Mouse (Mus musculus) liver, adult 2 months (tissue): ENCODE measurements around the gene Itga2b. TPM values are rescaled to one million over a fixed set of nuclear protein-coding genes. Genes with fewer than 3 reads are reported as not detected.

ENCODE experiments used
- DNase-seq: peaks from one replicate; pipeline ENCODE4 v3.0.0-alpha.2; 2011; ENCODE audit warnings: low read depth, low spot score; ENCODE audit errors: extremely low read depth
- H3K27ac ChIP-seq: fragments of 200-500 bp; replicated peaks from 2 replicates; pipeline ENCODE4 v1.5.1; 2012; ENCODE audit warnings: low read depth, mild to moderate bottlenecking, control low read depth, inconsistent platforms, low read length; ENCODE audit not compliant: insufficient read depth
- H3K27me3 ChIP-seq: fragments of 200-500 bp; 2 replicates; pipeline ENCODE4 v1.6.1; 2012; ENCODE audit warnings: mild to moderate bottlenecking, moderate library complexity, low read length, inconsistent platforms; ENCODE audit not compliant: control insufficient read depth, insufficient read depth
- H3K36me3 ChIP-seq: fragments of 200-500 bp; 2 replicates; pipeline ENCODE4 v1.6.1; 2012; ENCODE audit warnings: low read length, inconsistent platforms; ENCODE audit not compliant: control insufficient read depth, insufficient read depth
- H3K4me1 ChIP-seq: fragments of 200-500 bp; 2 replicates; pipeline ENCODE4 v1.6.1; 2011; ENCODE audit warnings: low read length; ENCODE audit not compliant: control insufficient read depth, insufficient read depth
- H3K4me3 ChIP-seq: fragments of 200-500 bp; 2 replicates; pipeline ENCODE4 v1.5.1; 2011; ENCODE audit warnings: low read depth, mild to moderate bottlenecking, control low read depth, low read length, moderate library complexity; ENCODE audit not compliant: insufficient read depth
- H3K79me2 ChIP-seq: fragments of 200-500 bp; 2 replicates; pipeline ENCODE4 v1.6.1; 2012; ENCODE audit warnings: inconsistent platforms, mild to moderate bottlenecking, low read length, moderate library complexity; ENCODE audit not compliant: control insufficient read depth, insufficient read depth
- H3K9ac ChIP-seq: fragments of 200-500 bp; 2 replicates; pipeline ENCODE4 v1.6.1; 2012; ENCODE audit warnings: low read depth, mild to moderate bottlenecking, control low read depth, inconsistent platforms, low read length
- CTCF ChIP-seq: fragments of 200-500 bp; IDR thresholded peaks from 2 replicates; pipeline ENCODE4 v1.5.1; 2011; ENCODE audit warnings: low read depth, low read length, control low read depth
- POLR2A ChIP-seq: fragments of 200-500 bp; IDR thresholded peaks from 2 replicates; pipeline ENCODE4 v1.6.1; 2011; ENCODE audit warnings: low read length, control low read depth; ENCODE audit not compliant: insufficient read depth; ENCODE audit errors: extremely low read depth
- WGBS: fragments of 180-500 bp; shearing (Covaris S2); methylation state at CpG from one replicate; pipeline ENCODE4 v1.1.7; 2018; 5-methylcytosine and 5-hydroxymethylcytosine counted together
- polyA plus RNA-seq: library from polyadenylated mRNA; depleted of rRNA; stranded (reverse); fragments of >200 nt; gene quantifications from 2 replicates; pipeline ENCODE4 v1.2.3, GENCODE M21; 2012
- total RNA-seq: library from RNA; depleted of rRNA; stranded (reverse); fragments of >200 nt; gene quantifications from 2 replicates; pipeline ENCODE4 v1.2.3, GENCODE M21; 2014

Gene Itga2b
- total and polyA plus RNA-seq, 2 experiments, result 1.6 to 7.1 TPM

DNA sequence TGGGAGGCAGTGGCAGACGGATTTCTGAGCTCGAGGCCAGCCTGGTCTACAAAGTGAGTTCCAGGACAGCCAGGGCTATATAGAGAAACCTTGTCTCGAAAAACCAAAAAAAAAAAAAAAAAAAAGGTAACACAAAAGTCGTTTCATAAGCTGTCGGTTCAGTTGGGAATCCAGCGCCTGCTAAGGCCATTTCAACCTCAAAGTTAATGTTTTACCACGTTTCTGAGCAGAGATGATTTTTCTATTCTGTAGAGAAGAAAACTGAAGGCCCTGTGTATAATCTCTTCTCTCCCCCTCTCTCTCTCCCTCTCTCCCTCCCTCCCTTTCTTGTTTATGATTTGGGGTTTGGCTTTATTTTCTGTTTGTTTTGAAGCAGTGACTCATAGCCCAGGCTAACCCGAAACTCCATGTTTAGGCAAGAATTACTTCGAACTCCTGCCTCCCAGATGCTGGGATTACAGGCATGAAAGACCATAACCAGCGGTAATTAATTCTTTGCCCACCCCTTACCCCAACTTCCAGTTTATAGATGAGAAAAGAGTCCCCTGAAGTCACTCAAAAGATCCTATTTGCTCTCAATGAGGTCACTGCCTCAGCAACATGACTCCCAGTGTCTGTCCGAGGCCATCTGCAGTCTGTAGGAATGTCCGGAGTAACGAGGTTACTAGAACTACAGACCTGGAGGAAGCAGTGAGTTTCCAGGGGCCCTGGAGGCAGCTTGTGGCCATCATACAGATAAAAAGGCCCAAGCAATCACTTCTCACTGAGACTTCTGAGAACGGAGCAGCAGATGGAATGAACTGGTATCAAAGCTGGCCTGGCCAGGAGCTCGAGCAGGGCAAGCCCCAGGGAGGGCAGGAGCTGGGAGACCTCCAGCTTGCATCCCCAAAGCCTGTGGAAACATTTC is 60.8 kb downstream of the Itga2b start:
- Histone ChIP-seq H3K9ac (peak overlapping the region; percentile 53), H3K27me3 (no peaks in the 10 kb centered on the region), H3K36me3 (peaks cover under 1% of the 10 kb centered on the region; the same call in 1 of the 2 replicates), H3K4me1 (peaks cover 23% of the 10 kb centered on the region), H3K27ac (peak overlapping the region; percentile 88), H3K79me2 (peaks cover 7% of the 10 kb centered on the region; the same call in 1 of the 2 replicates), H3K4me3 (0 out of 2 replicates have a peak overlapping the region, but pooled peaks have one; percentile 7)
- peak; percentile 81 for DNase-seq
- WGBS, result 13% methylated on average over 15 of the region's 15 CpGs
- TF ChIP-seq CTCF (no peak), POLR2A (no peak)

GRCm38 (mm10) chr11:102408344-102408876 is 61.5 kb downstream of the Itga2b start:
- Histone ChIP-seq H3K4me1 (peaks cover 26% of the 10 kb centered on the region), H3K9ac (peak overlapping the region; percentile 89), H3K27me3 (no peaks in the 10 kb centered on the region), H3K27ac (peak overlapping the region; percentile 99), H3K4me3 (peak overlapping the region; percentile 84; the same call in 1 of the 2 replicates), H3K79me2 (peaks cover 7% of the 10 kb centered on the region; the same call in 1 of the 2 replicates), H3K36me3 (peaks cover 4% of the 10 kb centered on the region; the same call in 1 of the 2 replicates)
- TF ChIP-seq POLR2A (peak; percentile 82), CTCF (no peak)
- under 1% methylated on average over 32 of the region's 32 CpGs for WGBS
- DNase-seq, result peak; percentile 98

DNA sequence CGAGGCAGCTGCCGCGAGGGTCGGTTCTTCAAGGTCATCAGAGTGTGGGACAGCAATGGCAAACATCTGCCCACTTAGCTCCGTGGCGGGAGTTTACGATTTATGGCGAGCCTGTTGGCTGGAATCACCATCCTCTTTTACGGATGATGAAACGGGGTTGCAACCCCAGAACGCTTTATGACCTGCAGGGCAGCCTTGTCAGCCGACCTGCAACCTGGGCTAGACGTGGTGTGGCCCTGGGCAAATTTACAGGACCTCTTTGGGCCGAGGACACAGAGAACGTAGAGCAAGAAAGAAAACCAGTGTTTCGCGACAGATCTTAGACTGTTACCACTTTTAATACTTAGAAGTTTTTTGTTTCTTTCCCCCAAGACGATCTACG is 62.1 kb downstream of the Itga2b start, which contains the start of gene Slc25a39:
Gene Slc25a39, minus strand, starts transcription at position 113 of the 382 bp plus-strand sequence.
- H3K4me3 ChIP-seq, result peak within 1 kb of the TSS; percentile 90
- TF ChIP-seq CTCF, result no peak
- no peak for TF ChIP-seq POLR2A

DNA sequence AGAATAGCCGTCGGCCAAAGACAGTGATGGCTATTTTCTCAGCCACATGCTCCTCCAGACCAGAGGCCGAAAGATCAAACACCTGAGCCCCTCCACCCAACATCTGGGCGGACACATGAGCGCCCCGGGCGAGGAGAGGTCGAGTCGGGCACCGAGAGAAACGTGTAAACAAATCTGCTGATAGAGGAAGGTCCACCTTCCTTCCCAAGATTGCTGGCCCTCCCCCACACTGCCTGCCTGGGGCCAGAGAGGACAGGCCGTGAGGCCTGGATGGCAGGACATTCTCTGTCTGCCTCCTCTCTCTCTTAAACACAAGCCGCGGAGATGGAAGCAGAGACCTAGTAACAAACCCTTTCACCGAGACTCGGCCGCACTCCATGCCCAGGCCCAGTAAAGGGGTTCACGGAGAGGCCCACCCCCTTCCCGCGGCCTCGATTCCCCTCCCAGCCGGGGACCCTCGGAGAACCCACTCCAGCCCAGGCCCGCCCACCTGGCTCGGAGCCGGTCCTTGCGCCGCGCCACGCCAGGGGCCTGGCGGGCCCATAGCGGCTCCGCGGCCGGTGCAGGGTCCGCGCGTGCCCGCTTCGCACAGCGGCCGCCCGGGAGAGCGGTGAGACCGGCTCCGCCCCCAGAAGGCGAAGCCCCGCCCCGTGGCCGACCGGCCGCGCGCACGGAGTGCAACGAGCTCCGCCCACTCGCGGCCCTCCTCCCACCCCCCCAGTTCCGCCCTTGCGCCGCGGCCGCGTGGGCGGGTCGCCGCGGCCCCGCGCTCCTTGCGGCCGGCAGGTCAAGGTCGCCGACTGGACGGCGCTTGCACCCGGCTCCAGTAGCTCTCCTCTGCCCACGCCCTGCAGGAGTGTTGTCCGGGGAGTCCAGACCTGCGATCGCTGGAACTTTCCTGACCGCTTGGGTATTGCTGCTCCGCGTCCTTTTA is 62.8 kb downstream of the Itga2b start:
- Histone ChIP-seq H3K27ac (peak overlapping the region; percentile 99), H3K36me3 (peaks cover 15% of the 10 kb centered on the region), H3K4me1 (peaks cover 26% of the 10 kb centered on the region), H3K4me3 (peak overlapping the region; percentile 90), H3K27me3 (no peaks in the 10 kb centered on the region), H3K9ac (peak overlapping the region; percentile 97), H3K79me2 (peaks cover 7% of the 10 kb centered on the region; the same call in 1 of the 2 replicates)
- TF ChIP-seq CTCF (no peak), POLR2A (peak; percentile 59; the same call in 1 of the 2 replicates)
- DNase-seq, result peak; percentile 90
- WGBS, result under 1% methylated on average over 85 of the region's 85 CpGs

More for the DNA sequence above, 62.1 kb downstream of the Itga2b start, which contains the start of gene Slc25a39:
- Histone ChIP-seq H3K27me3 (no peaks in the 10 kb centered on the region), H3K9ac (peak within 1 kb of the TSS; percentile 97), H3K79me2 (peaks cover 7% of the 10 kb centered on the region; the same call in 1 of the 2 replicates), H3K27ac (peak within 1 kb of the TSS; percentile 99), H3K36me3 (peaks cover 10% of the 10 kb centered on the region), H3K4me1 (peaks cover 26% of the 10 kb centered on the region)
- whole genome bisulfite sequencing, result under 1% methylated on average over 19 of the region's 19 CpGs
- DNase-seq, result peak; percentile 84

- Histone ChIP-seq H3K9ac (peak overlapping the region; percentile 97), H3K36me3 (peaks cover 15% of the 10 kb centered on the region), H3K27me3 (no peaks in the 10 kb centered on the region), H3K27ac (peak overlapping the region; percentile 97), H3K4me1 (peaks cover 24% of the 10 kb centered on the region), H3K4me3 (peak overlapping the region; percentile 90), H3K79me2 (peaks cover 7% of the 10 kb centered on the region; the same call in 1 of the 2 replicates)
- DNase-seq, result no peak
- 6% methylated on average over 3 of the region's 3 CpGs for WGBS
- TF ChIP-seq CTCF, result no peak
- no peak for TF ChIP-seq POLR2A
These were observed 63.5 kb downstream of the Itga2b start for GRCm38 (mm10) chr11:102406401-102406800.
